Mouse (Mus musculus): ENCODE results near the gene Arhgef12. TPM values are rescaled to one million over a fixed set of nuclear protein-coding genes. Genes with fewer than 3 reads are reported as not detected.

The Arhgef12 gene
- 11.5 and 12.3 TPM in 2 replicates for polyA plus RNA-seq (2014; fragmentation: Nextera tagmentation; extraction: Ambion mirVana)

- DNase-seq (ENCODE audit: low spot score) = peak; percentile 45
- Histone ChIP-seq H3K9me3 (ENCODE audit: control insufficient read depth, low read length) (no peaks in the 10 kb centered on the region), H3K9ac (ENCODE audit: low read length) (peak within 1 kb of the TSS; percentile 97), H3K27me3 (ENCODE audit: control insufficient read depth, insufficient read depth, low read length) (no peaks in the 10 kb centered on the region), H3K4me2 (ENCODE audit: low read depth, severe bottlenecking) (peak within 1 kb of the TSS; percentile 80), H3K4me3 (ENCODE audit: low read depth, low read length) (peak within 1 kb of the TSS; percentile 86), H3K4me1 (ENCODE audit: control insufficient read depth, insufficient read depth, low read length) (peaks cover 8% of the 10 kb centered on the region; the same call in 1 of the 2 replicates), H3K36me3 (ENCODE audit: control insufficient read depth, insufficient read depth, low read length) (no peaks in the 10 kb centered on the region; the same call in 1 of the 2 replicates), H3K27ac (replicated peaks; ENCODE audit: low read depth, low read length) (peak within 1 kb of the TSS; percentile 90; the same call in 1 of the 2 replicates)
- 37% methylated on average over 10 of the region's 10 CpGs for WGBS
- ATAC-seq (ENCODE audit: insufficient number of reproducible peaks, low FRiP score, low TSS enrichment, low read depth) = no peak
Observed at GRCm38 (mm10) chr9:43107187-43107517, at the start of gene Arhgef12. Gene Arhgef12 (minus strand): TSS chr9:43107239.

GRCm38 (mm10) chr9:43155960-43156359 lies 48.9 kb upstream of the Arhgef12 start:
- H3K27ac ChIP-seq (replicated peaks; ENCODE audit: low read depth, low read length) = no peak overlapping the region
- H3K4me2 ChIP-seq (ENCODE audit: low read depth, severe bottlenecking) = no peak overlapping the region
- no peaks in the 10 kb centered on the region for H3K36me3 ChIP-seq (ENCODE audit: control insufficient read depth, insufficient read depth, low read length)
- no peak overlapping the region for H3K9ac ChIP-seq (ENCODE audit: low read length)
- H3K27me3 ChIP-seq (ENCODE audit: control insufficient read depth, insufficient read depth, low read length) = no peaks in the 10 kb centered on the region
- H3K4me1 ChIP-seq (ENCODE audit: control insufficient read depth, insufficient read depth, low read length) = no peaks in the 10 kb centered on the region
- DNase-seq (ENCODE audit: low spot score) (no peak), ATAC-seq (ENCODE audit: insufficient number of reproducible peaks, low FRiP score, low TSS enrichment, low read depth) (no peak)
- WGBS = 89% methylated on average over 6 of the region's 6 CpGs
- H3K4me3 ChIP-seq (ENCODE audit: low read depth, low read length) = no peak overlapping the region
- no peaks in the 10 kb centered on the region for H3K9me3 ChIP-seq (ENCODE audit: control insufficient read depth, low read length)

DNA sequence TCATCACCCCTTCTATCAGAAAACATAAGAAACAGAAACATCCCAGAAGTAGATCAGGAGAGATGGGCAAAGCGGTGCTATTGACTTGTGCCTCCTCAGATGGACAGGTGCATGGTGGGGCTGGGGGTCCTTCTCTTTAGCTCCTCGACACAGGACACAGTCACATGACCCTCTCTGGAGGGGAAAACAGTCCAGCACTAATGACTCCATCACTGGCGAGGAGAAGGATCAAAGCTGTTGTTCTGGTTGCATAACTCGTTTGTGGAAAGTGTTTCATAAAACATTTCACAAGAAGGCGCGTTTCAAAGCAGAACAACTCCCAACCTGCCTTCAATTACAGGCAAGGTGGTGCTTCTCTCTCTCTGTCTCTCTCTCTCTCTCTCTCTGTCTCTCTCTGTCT lies 44.7 kb upstream of the Arhgef12 start:
- Histone ChIP-seq H3K4me3 (ENCODE audit: low read depth, low read length) (no peak overlapping the region), H3K4me2 (ENCODE audit: low read depth, severe bottlenecking) (no peak overlapping the region), H3K4me1 (ENCODE audit: control insufficient read depth, insufficient read depth, low read length) (no peaks in the 10 kb centered on the region), H3K27me3 (ENCODE audit: control insufficient read depth, insufficient read depth, low read length) (no peaks in the 10 kb centered on the region), H3K9ac (ENCODE audit: low read length) (no peak overlapping the region), H3K36me3 (ENCODE audit: control insufficient read depth, insufficient read depth, low read length) (no peaks in the 10 kb centered on the region), H3K9me3 (ENCODE audit: control insufficient read depth, low read length) (no peaks in the 10 kb centered on the region), H3K27ac (replicated peaks; ENCODE audit: low read depth, low read length) (no peak overlapping the region)
- DNase-seq (ENCODE audit: low spot score) (no peak), ATAC-seq (ENCODE audit: insufficient number of reproducible peaks, low FRiP score, low TSS enrichment, low read depth) (no peak)
- WGBS = 49% methylated on average over 6 of the region's 6 CpGs

GRCm38 (mm10) chr9:43150957-43151356 lies 43.9 kb upstream of the Arhgef12 start:
- Histone ChIP-seq H3K27ac (replicated peaks; ENCODE audit: low read depth, low read length) (no peak overlapping the region), H3K9me3 (ENCODE audit: control insufficient read depth, low read length) (no peaks in the 10 kb centered on the region), H3K4me3 (ENCODE audit: low read depth, low read length) (no peak overlapping the region), H3K4me2 (ENCODE audit: low read depth, severe bottlenecking) (no peak overlapping the region), H3K9ac (ENCODE audit: low read length) (no peak overlapping the region), H3K36me3 (ENCODE audit: control insufficient read depth, insufficient read depth, low read length) (no peaks in the 10 kb centered on the region), H3K4me1 (ENCODE audit: control insufficient read depth, insufficient read depth, low read length) (no peaks in the 10 kb centered on the region), H3K27me3 (ENCODE audit: control insufficient read depth, insufficient read depth, low read length) (no peaks in the 10 kb centered on the region)
- DNase-seq (ENCODE audit: low spot score) = no peak
- no peak for ATAC-seq (ENCODE audit: insufficient number of reproducible peaks, low FRiP score, low TSS enrichment, low read depth)
- WGBS = 89% methylated on average over 9 of the region's 9 CpGs

DNA sequence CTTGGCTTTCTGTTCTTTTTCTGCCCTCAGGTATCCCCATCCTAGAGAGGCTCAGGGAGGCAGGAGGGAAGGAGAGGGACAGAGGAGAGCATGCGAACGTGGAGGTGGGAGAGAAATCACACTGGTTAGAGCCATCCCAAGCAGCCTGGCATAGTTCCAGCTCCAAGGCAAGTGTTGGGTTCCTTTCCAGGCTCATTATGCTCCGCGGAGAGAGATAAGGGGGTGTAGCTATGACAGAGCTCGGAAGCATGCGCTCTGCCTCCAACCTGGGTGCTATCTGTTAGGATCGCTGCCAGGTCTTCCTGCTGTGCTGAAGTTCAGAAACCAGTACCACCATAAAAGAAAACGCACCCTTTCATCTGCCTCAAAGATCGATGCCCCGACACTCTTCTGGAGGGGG lies 43.0 kb upstream of the Arhgef12 start:
- Histone ChIP-seq H3K27me3 (ENCODE audit: control insufficient read depth, insufficient read depth, low read length) (no peaks in the 10 kb centered on the region), H3K36me3 (ENCODE audit: control insufficient read depth, insufficient read depth, low read length) (no peaks in the 10 kb centered on the region), H3K4me1 (ENCODE audit: control insufficient read depth, insufficient read depth, low read length) (no peaks in the 10 kb centered on the region)

DNA sequence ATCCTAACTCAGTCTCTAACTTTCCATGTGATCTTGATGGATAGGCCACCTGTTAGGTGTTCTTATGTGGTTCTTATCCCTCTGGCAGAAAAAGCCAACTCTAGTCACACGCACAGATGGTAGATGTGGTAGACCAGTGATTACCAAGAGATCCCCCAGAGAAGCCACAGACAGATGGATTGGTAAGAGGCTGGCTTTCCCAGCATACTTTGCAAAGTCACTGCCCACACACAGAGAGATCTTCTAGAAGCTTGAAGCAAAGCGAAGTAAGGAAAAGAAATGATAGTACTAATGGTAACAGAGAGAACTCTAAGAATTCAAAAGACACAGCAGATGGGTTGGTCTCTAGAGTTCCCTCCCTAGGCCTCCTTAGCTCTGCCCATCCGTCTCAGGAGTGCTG lies 42.5 kb upstream of the Arhgef12 start:
- Histone ChIP-seq H3K27ac (replicated peaks; ENCODE audit: low read depth, low read length) (no peak overlapping the region), H3K36me3 (ENCODE audit: control insufficient read depth, insufficient read depth, low read length) (no peaks in the 10 kb centered on the region), H3K4me3 (ENCODE audit: low read depth, low read length) (no peak overlapping the region), H3K4me2 (ENCODE audit: low read depth, severe bottlenecking) (no peak overlapping the region), H3K9me3 (ENCODE audit: control insufficient read depth, low read length) (no peaks in the 10 kb centered on the region), H3K4me1 (ENCODE audit: control insufficient read depth, insufficient read depth, low read length) (no peaks in the 10 kb centered on the region), H3K27me3 (ENCODE audit: control insufficient read depth, insufficient read depth, low read length) (no peaks in the 10 kb centered on the region), H3K9ac (ENCODE audit: low read length) (no peak overlapping the region)
- WGBS = 84% methylated on average over 3 of the region's 3 CpGs
- ATAC-seq (ENCODE audit: insufficient number of reproducible peaks, low FRiP score, low TSS enrichment, low read depth) = no peak
- DNase-seq (ENCODE audit: low spot score) = no peak

More for the DNA sequence above, 43.0 kb upstream of the Arhgef12 start:
- ATAC-seq (ENCODE audit: insufficient number of reproducible peaks, low FRiP score, low TSS enrichment, low read depth) (no peak), DNase-seq (ENCODE audit: low spot score) (no peak)
- H3K4me2 ChIP-seq (ENCODE audit: low read depth, severe bottlenecking) = no peak overlapping the region
- no peak overlapping the region for H3K9ac ChIP-seq (ENCODE audit: low read length)
- H3K27ac ChIP-seq (replicated peaks; ENCODE audit: low read depth, low read length) = no peak overlapping the region
- no peak overlapping the region for H3K4me3 ChIP-seq (ENCODE audit: low read depth, low read length)
- no peaks in the 10 kb centered on the region for H3K9me3 ChIP-seq (ENCODE audit: control insufficient read depth, low read length)
- WGBS = 51% methylated on average over 10 of the region's 10 CpGs

GRCm38 (mm10) chr9:43145196-43145595 lies 38.2 kb upstream of the Arhgef12 start:
- no peak for ATAC-seq (ENCODE audit: insufficient number of reproducible peaks, low FRiP score, low TSS enrichment, low read depth)
- Histone ChIP-seq H3K4me1 (ENCODE audit: control insufficient read depth, insufficient read depth, low read length) (no peaks in the 10 kb centered on the region), H3K27me3 (ENCODE audit: control insufficient read depth, insufficient read depth, low read length) (no peaks in the 10 kb centered on the region), H3K9me3 (ENCODE audit: control insufficient read depth, low read length) (no peaks in the 10 kb centered on the region), H3K36me3 (ENCODE audit: control insufficient read depth, insufficient read depth, low read length) (no peaks in the 10 kb centered on the region), H3K4me2 (ENCODE audit: low read depth, severe bottlenecking) (no peak overlapping the region), H3K4me3 (ENCODE audit: low read depth, low read length) (no peak overlapping the region), H3K27ac (replicated peaks; ENCODE audit: low read depth, low read length) (no peak overlapping the region), H3K9ac (ENCODE audit: low read length) (no peak overlapping the region)
- WGBS = 84% methylated on average over 4 of the region's 4 CpGs
- no peak for DNase-seq (ENCODE audit: low spot score)

DNA sequence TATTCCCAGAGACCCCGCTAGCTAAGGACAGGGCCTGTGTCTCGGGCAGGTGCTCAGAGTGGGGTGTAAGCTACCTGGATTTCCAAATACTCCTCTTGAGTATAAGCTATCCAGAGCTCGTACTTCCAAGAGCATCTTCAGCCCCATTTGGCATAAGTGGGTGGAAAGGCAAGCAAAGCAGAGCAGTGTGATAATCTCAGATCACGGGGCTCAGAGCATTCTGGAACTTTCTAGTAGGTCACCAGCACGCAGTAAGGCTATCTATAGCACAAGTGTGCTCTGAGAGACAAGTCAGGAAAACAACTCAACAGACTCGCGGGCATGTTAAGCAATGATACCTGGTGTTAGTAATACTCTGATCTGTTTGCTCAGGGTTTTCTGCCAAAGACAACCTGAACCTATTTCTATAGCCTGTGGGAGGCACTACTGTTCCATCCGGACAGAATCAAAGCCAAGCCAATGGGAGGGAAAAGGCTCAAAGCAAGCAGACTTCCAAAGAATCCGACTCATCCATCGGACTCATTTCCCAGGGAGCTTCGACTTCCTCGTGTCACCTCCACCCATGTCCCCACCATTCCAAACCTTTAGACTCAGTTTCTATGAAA lies 37.3 kb upstream of the Arhgef12 start:
- no peak for ATAC-seq (ENCODE audit: insufficient number of reproducible peaks, low FRiP score, low TSS enrichment, low read depth)
- Histone ChIP-seq H3K27me3 (ENCODE audit: control insufficient read depth, insufficient read depth, low read length) (no peaks in the 10 kb centered on the region), H3K4me3 (ENCODE audit: low read depth, low read length) (no peak overlapping the region), H3K4me1 (ENCODE audit: control insufficient read depth, insufficient read depth, low read length) (no peaks in the 10 kb centered on the region), H3K9me3 (ENCODE audit: control insufficient read depth, low read length) (no peaks in the 10 kb centered on the region), H3K27ac (replicated peaks; ENCODE audit: low read depth, low read length) (no peak overlapping the region), H3K36me3 (ENCODE audit: control insufficient read depth, insufficient read depth, low read length) (no peaks in the 10 kb centered on the region), H3K4me2 (ENCODE audit: low read depth, severe bottlenecking) (no peak overlapping the region), H3K9ac (ENCODE audit: low read length) (no peak overlapping the region)
- WGBS = 71% methylated on average over 12 of the region's 12 CpGs
- DNase-seq (ENCODE audit: low spot score) = no peak

DNA sequence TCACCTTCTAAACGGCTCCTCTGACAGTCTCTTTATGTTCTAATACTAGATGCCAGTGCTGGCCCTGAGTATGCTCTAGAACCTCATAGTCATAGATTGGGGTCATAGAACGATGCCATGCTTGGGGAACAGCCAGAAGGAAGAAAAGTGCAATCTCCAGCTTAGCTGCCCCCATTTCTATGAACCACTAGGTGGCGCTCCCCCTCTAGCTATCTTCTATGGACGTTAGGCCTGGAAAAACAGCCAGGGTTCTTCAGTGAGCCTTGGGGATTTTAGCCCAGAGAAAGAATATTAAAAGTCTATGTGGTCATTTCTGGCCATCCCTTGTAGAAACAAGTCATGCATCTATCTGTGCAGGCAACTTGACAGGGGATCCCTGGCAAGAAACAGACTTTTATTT lies 34.8 kb upstream of the Arhgef12 start:
- Histone ChIP-seq H3K36me3 (ENCODE audit: control insufficient read depth, insufficient read depth, low read length) (no peaks in the 10 kb centered on the region), H3K9ac (ENCODE audit: low read length) (no peak overlapping the region), H3K4me3 (ENCODE audit: low read depth, low read length) (no peak overlapping the region), H3K4me2 (ENCODE audit: low read depth, severe bottlenecking) (no peak overlapping the region), H3K4me1 (ENCODE audit: control insufficient read depth, insufficient read depth, low read length) (no peaks in the 10 kb centered on the region), H3K9me3 (ENCODE audit: control insufficient read depth, low read length) (no peaks in the 10 kb centered on the region), H3K27me3 (ENCODE audit: control insufficient read depth, insufficient read depth, low read length) (no peaks in the 10 kb centered on the region), H3K27ac (replicated peaks; ENCODE audit: low read depth, low read length) (no peak overlapping the region)
- DNase-seq (ENCODE audit: low spot score) (peak; percentile 76), ATAC-seq (ENCODE audit: insufficient number of reproducible peaks, low FRiP score, low TSS enrichment, low read depth) (no peak)
- 7% methylated on average over 4 of the region's 4 CpGs for WGBS

Measured in limb, embryonic 11.5 days (tissue).